Mouse (Mus musculus) testis, adult 2 months (tissue): ENCODE measurements at regions not wholly inside any gene's neighbourhood (a gene's known extent, or its start where the extent isn't known, plus 50 kb on each side); places are given as distances from the start of the nearest gene placed in this dataset.

ENCODE experiments used
- CTCF ChIP-seq: fragments of 200-500 bp; IDR thresholded peaks from 2 replicates; pipeline ENCODE4 v1.5.1; 2012; ENCODE audit warnings: low read depth, mild to moderate bottlenecking, inconsistent platforms, low read length, moderate library complexity; ENCODE audit not compliant: control insufficient read depth, insufficient read depth, insufficient replicate concordance
- POLR2A ChIP-seq: fragments of 200-500 bp; IDR thresholded peaks from 2 replicates; pipeline ENCODE4 v1.6.1; 2012; ENCODE audit warnings: low read depth, mild to moderate bottlenecking, inconsistent platforms, low read length, moderate library complexity; ENCODE audit not compliant: control insufficient read depth

DNA sequence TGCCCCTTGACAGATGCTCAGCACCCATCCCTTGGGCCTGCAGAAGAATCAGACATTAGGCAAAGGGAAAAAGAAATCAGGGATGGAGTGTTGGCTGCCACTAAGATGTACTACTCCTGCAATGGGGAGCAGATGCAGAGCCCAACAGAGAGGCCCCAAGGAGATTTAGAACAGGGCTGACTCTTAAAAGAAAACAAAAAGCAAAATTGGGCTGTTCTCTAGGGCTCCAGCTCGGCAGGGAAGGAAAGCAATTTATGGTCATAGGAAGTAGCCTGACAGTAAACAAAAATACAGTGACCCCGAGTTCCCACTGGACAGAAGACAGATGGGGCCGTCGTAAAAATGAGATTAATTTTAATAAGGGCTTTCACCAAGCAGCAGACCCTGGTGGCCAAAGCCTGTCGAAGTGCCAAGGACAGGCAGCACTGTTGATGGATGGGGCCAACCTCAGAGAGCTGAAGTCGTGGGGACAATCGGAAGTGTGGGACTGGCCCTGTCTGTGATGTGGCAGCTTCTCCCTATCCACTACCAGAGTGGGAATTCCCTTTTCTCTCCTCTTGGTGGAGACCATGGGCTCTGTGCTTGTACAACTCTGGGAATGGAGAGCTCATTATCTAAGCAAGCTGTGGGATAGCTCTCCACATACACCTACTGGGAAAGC is 109.4 kb upstream of the Gm12830 start:
- TF ChIP-seq CTCF (no peak), POLR2A (no peak)
